Mouse (Mus musculus): ENCODE results near the gene Svbp.

- TF ChIP-seq EP300 (IDR thresholded peaks at IDR 0.05; ENCODE audit: low read depth) (no peak), CTCF (IDR thresholded peaks at IDR 0.05; ENCODE audit: low read depth) (no peak)
Observed at GRCm38 (mm10) chr4:119157891-119158290, 37.2 kb upstream of the Svbp start.
